Mouse (Mus musculus) MEL (cell line): ENCODE results near the gene Rasl2-9.

Experiments used
- CTCF ChIP-seq, 3 experiments: IDR thresholded peaks in 2 of 3; conservative IDR thresholded peaks in 1 of 3; 2 replicates each; pipeline ENCODE4 v1.5.1; 2011 to 2012; ENCODE audit warnings: low read length in 3 of 3, low read depth in 2 of 3, mild to moderate bottlenecking in 2 of 3, improper control_type of control experiment in 1 of 3, inconsistent platforms in 1 of 3, mixed read lengths in 1 of 3, moderate library complexity in 1 of 3; ENCODE audit not compliant: control insufficient read depth in 1 of 3, insufficient read depth in 1 of 3, poor library complexity in 1 of 3, severe bottlenecking in 1 of 3
- E2F4 ChIP-seq: IDR thresholded peaks from 2 replicates; pipeline ENCODE4 v1.6.1; 2011; ENCODE audit warnings: low read depth, low read length, improper control_type of control experiment, borderline replicate concordance
- POLR2A ChIP-seq, 2 experiments: IDR thresholded peaks; 2 replicates each; pipeline ENCODE4 v1.6.1; 2011 to 2012; ENCODE audit warnings: low read length in 2 of 2, mild to moderate bottlenecking in 2 of 2, control low read depth in 1 of 2, improper control_type of control experiment in 1 of 2, low read depth in 1 of 2, moderate library complexity in 1 of 2; ENCODE audit not compliant: control insufficient read depth in 1 of 2, insufficient read depth in 1 of 2, poor library complexity in 1 of 2
- RAD21 ChIP-seq: IDR thresholded peaks from 2 replicates; pipeline ENCODE4 v1.6.1; 2011; ENCODE audit warnings: mild to moderate bottlenecking, low read depth, low read length, improper control_type of control experiment
- ZC3H11A ChIP-seq: IDR thresholded peaks from 2 replicates; pipeline ENCODE4 v1.6.1; 2012; ENCODE audit warnings: low read depth, mild to moderate bottlenecking, inconsistent platforms, low read length, improper control_type of control experiment

GRCm38 (mm10) chr7:5074984-5075383, 50.8 kb downstream of the Rasl2-9 start:
- TF ChIP-seq ZC3H11A, result no peak
- no peak for TF ChIP-seq POLR2A (IDR thresholded peaks at IDR 0.05; ENCODE audit: control insufficient read depth in 1 of 2, insufficient read depth in 1 of 2, low read depth in 1 of 2, low read length in 2 of 2, poor library complexity in 1 of 2)
- no peak for TF ChIP-seq RAD21
- TF ChIP-seq CTCF (IDR thresholded peaks at IDR 0.05 in 2 of 3, conservative IDR thresholded peaks at IDR 0.05 in 1 of 3; ENCODE audit: control insufficient read depth in 1 of 3, insufficient read depth in 1 of 3, low read depth in 2 of 3, low read length in 3 of 3, poor library complexity in 1 of 3, severe bottlenecking in 1 of 3), result no peak
- no peak for TF ChIP-seq E2F4
